Mouse (Mus musculus) heart, postnatal 0 days (tissue): ENCODE measurements at regions not wholly inside any gene's neighbourhood (a gene's known extent, or its start where the extent isn't known, plus 50 kb on each side); places are given as distances from the start of the nearest gene placed in this dataset.

Source experiments
- CTCF ChIP-seq: IDR thresholded peaks from 2 replicates; pipeline ENCODE4 v1.5.1; 2016; ENCODE audit warnings: antibody characterized with exemption, control low read depth, low read depth
- EP300 ChIP-seq: IDR thresholded peaks from 2 replicates; pipeline ENCODE4 v1.6.1; 2016; ENCODE audit warnings: antibody characterized with exemption, low read depth

DNA sequence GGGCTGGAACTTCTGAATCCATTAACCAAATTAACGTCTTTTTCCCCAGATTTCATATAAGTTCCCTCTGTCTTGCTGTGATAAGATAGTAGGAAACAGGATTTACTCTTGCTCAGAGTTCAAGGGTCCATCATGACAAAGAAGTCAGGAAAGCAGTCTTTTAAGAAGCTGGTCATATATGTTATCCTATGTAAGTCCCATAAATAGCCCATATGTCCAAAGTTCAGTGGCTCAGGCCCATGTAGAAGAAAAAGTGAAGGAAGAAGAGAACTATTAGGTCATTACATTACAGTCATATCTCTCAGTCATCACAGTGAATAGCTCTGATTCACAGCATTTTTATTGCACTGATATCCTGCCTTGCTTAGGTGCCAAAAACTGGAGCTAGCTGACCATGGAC is 316.9 kb downstream of the Csnka2ip start:
- TF ChIP-seq CTCF: no peak
- TF ChIP-seq EP300: no peak
